Mouse (Mus musculus) gastrocnemius, adult 8-10 months (tissue): ENCODE measurements at regions not wholly inside any gene's neighbourhood (a gene's known extent, or its start where the extent isn't known, plus 50 kb on each side); places are given as distances from the start of the nearest gene placed in this dataset.
A peak's percentile ranks its signal among the peaks of the same experiment; 100 is the strongest.

Experiments used
- DNase-seq, 2 experiments: peaks; one replicate each; pipeline ENCODE4 v3.0.0; 2022; ENCODE audit warnings: low spot score in 2 of 2

GRCm38 (mm10) chr16:30652692-30653091 lies 53.2 kb downstream of the Fam43a start:
- DNase-seq = no peak

- DNase-seq = peak; percentile 61 to 75
These were observed 54.3 kb downstream of the Fam43a start for GRCm38 (mm10) chr16:30653806-30654205.

GRCm38 (mm10) chr16:30654226-30654625 lies 54.7 kb downstream of the Fam43a start:
- peak; percentile 38 to 39 for DNase-seq

DNA sequence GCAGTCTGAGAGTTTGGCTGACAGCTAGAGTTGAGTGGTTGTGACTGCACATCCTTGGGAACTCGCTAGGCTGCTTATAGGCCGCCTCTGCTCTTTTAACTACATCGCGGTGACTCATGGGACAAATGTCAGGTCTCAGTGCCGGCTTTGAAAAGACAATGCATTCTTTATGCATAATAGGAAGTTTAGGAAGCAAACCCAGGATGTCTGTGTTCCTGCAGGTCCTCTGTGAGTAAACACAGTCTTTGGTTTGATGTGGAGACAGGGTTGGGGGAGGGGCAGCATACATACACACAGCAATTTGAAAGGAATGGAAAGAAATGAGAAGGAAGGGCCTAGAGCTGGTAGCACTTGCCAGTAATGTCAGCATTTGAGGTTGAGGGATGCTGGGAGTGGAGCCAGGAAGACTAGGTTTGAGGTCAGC lies 56.3 kb downstream of the Fam43a start:
- DNase-seq = no peak

- no peak for DNase-seq
These were observed 57.4 kb downstream of the Fam43a start for GRCm38 (mm10) chr16:30656881-30657280.

- DNase-seq = no peak
These were observed 59.4 kb downstream of the Fam43a start for GRCm38 (mm10) chr16:30658921-30659320.

GRCm38 (mm10) chr16:30661086-30661977 lies 61.8 kb downstream of the Fam43a start:
- DNase-seq = peak in 1 of 2 experiments; percentile 16

- DNase-seq = no peak
These were observed 63.5 kb downstream of the Fam43a start for GRCm38 (mm10) chr16:30663055-30663454.

DNA sequence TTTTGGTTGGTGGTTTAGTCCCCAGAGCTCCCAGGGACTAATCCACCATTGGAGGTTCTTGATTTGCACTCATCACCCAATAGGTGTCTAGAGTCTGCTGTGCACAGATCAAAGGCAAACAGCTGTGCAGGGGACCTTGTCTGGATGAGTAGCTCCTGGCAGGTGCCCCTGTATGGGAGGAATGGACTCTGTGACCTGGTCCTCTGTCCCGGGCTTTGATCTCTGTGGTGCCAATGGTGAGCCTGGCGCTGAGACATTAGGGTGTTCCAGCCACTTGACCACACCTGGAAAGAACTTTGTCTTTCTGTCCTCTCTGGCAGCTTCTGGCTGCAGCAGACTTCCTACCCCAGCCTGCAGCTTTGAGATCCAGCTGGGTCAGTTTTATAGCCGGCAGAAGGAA lies 64.4 kb downstream of the Fam43a start:
- no peak for DNase-seq

DNA sequence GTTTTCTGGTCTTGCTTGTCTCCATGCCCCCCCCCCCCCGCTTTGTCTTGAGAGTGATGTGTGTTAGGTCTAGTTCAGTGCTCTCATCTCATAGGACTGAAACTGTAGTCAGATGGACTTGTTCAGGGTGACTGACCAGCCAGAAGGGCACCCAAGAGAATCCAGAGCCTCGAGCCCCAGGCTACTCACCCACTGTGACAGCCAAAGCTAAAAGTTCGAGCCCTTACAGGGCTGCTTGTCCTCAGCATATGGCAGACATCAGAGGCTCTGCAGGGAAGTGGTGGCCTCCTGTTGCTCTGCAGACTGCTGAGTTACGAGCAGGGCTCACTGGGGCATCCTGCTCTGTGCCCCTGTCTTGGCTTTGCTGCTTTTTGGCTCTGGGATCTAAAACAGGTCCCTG lies 64.9 kb downstream of the Fam43a start:
- no peak for DNase-seq

DNA sequence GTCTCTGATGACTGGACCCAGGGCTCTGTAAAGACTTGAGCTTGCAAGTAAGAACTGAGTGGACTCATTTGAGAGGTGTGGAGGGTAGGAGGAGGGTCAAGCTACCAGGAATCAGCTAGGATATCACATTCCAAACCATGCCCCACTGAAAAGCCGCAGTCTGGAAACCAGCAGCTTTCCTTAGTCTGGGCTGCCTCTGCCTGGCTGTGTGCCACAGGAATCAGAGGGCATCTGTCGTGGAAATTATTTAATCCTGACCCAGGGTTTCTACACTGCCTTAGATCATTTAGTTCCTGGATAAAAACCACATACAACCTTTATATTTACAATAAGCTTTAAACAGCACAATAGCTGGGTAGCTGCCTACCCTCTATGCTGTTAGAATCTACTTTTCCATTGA lies 66.4 kb downstream of the Fam43a start:
- no peak for DNase-seq

DNA sequence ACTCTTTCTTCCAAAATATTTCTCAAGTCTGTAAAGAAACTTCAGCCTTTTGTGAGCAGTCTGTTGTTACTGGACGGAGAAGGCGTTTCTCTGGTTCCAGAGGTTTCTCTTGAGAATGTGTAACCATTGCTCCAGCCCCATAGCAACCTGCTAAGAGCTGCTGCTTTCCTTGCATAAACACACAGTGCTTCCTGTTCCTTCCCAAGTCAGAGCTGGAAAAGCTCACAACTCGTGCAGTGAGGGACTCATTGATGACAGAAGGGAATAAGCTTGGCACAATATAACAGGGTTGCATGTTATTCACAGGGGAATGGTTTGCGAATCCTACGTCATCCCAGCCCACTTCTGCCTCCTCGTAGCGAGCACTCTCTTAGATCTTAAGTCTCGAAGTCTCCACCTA lies 70.4 kb downstream of the Fam43a start:
- DNase-seq = no peak

GRCm38 (mm10) chr16:30671584-30671983 lies 72.1 kb downstream of the Fam43a start:
- no peak for DNase-seq

DNA sequence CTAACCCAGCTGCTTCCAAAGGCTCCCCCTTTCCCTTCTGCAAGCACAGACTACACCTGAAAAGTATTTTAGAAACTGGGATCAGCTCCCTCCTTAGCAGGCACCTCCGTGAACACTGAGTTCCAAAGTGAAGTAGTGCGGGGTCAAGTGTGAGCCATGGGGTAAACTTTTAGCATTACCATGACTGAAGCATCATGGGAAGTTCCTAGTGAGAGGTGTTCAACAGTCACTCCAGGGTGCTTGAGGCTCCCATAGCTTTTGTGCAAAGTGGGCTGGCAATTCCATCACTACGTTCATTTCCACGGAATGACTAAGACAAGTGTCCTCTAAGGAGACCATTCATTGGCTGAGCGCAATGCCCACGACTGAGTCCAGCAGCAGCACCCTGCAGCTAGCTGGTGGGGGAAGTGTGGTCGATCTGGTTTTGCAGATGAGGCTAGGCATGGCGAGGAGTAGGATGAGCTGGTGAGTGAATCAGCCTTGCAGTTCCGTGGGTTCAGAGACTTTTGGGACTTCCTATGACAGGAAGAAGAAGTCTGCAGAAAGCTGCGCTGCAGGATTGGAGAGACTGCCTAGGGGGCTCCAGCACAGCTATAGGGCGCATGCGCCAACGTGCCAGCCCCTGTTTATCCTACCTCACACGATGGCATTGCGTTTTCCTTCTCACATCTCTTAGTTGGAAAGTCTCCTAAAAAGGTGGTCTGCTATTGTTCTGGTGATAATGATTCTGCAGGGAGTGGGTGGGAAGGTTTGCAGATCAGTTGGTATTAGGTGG lies 73.4 kb downstream of the Fam43a start:
- DNase-seq = no peak

- DNase-seq = no peak
These were observed 74.1 kb downstream of the Fam43a start for GRCm38 (mm10) chr16:30673662-30674061.

DNA sequence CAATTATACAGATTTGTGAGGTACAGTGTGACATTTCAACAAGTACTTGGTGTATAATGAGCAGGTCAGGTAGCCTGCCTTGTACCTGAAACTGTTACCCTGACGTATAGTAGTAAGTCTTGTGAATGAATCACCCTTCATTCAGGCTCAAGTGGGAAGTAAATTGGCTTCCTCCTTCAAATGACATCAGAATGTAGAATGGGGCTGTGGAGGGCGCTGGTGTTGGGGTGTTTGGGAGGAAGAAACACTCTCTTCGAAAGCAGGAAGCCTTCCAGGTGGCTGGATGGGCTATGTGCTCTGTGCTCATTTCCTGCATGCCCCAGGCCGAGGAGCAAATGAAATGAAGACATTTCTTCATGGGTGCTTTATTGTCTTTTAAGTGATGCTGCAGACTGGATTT lies 76.3 kb downstream of the Fam43a start:
- DNase-seq = no peak

DNA sequence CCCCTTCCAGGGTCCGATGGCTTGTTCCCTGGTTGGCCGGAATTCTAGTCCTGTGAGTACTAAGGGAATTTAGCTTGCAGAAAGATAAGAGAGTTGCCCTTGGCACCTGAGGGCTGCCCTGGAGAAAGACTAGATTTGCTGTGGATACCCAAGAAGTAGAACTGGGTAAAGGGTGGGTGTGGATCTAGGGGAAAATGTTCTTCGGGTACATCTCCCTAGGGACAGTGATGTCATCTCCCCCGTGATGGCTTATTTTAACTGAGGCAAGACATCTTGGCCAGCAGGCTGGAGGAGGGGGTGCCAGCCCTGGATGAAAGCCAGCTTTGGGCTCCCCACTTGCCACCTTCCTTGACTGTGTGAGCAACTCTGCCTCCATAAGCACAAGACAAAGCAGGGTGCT lies 77.5 kb downstream of the Fam43a start:
- no peak for DNase-seq

DNA sequence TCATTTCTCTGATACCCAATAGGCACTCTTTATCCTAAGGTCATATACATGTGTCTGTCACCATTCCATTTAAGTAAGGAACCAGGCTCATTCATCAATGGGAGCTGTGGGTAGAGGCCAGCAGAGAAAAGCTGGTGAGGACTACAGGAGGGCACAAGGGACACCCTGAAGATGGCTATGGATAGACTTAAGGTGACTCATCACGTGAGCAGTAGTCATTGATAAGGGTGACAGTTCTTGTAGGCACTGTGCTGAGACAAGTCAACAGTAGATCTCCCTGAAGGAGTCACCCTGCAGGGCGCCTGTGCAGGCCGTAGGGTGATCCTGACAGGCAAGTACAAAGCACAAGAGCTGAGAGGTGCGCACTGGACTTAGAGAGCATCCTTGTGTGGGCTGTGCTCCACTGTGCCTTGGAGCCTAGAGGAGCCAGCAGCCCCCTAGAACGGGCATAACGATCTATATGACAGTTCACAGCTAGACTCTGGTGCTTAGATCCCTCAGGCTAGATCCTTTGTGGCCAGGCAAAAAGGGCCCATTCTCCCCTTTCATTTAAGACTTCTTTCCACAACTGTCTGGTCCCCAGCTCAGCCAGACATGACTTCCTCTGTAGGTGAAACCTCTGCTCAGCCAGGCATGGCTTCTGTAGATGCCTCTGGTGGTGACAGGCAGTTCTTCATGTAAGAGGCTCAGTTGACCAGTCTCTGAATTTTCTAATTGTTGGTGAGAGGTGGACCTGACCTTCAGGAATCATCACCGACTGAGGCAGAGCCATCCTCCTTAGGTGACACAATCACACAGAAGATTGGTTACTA lies 78.6 kb downstream of the Fam43a start:
- no peak for DNase-seq

- no peak for DNase-seq
These were observed 79.4 kb downstream of the Fam43a start for GRCm38 (mm10) chr16:30678708-30679492.

DNA sequence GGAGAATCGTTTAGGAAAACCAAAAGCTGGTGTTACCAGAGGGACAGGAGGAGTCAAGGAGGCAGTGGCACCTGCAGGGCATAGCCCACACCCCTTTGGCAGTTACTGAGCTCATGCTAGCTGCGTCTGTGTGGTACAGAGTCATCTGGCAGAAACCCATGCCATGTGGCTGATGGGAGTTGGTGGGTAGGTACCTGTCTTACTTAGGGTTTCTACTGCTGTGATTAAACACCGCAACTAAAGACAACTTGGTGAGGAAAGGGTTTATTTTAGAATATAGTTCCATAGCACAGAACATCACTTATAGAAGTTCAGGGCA lies 79.9 kb downstream of the Fam43a start:
- no peak for DNase-seq

DNA sequence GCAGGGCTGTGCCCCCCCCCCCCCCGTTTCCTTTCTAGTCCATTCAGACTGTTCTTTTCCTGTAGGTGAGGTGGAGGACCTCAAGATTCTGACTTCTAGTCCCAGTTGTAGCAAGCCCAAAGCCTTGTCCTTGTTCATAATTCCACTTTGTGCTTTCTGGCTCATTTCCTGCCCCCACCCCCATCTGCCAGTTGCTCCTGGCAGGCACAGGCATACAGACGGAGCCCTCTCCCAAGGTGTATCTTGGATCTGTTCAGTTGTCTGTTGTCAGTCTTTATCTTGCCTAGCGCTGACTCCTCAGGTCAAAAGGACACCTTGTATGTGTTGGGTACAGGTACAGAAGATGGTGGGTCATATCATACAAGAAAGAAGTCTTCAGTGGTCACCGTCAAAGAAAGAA lies 81.9 kb downstream of the Fam43a start:
- no peak for DNase-seq
